Mouse (Mus musculus): ENCODE results near the gene Lrba. TPM values are rescaled to one million over a fixed set of nuclear protein-coding genes. Genes with fewer than 3 reads are reported as not detected.
A peak's percentile ranks its signal among the peaks of the same experiment; 100 is the strongest.

Gene Lrba
- polyA plus RNA-seq, 1 experiment from 2014 or later: 2.8 TPM

GRCm38 (mm10) chr3:86572519-86573244, 348.2 kb downstream of the Lrba start:
- no peaks in the 10 kb centered on the region for H3K27me3 ChIP-seq (ENCODE audit: control insufficient read depth, insufficient read depth, low read depth, low read length)
- no peak for ATAC-seq (ENCODE audit: low read depth)
- no peak overlapping the region for H3K4me2 ChIP-seq (ENCODE audit: low read depth, low read length)
- no peaks in the 10 kb centered on the region for H3K9me3 ChIP-seq (replicated peaks; ENCODE audit: control insufficient read depth, low read length)
- no peaks in the 10 kb centered on the region for H3K4me1 ChIP-seq (ENCODE audit: control insufficient read depth, low read depth, low read length)
- H3K36me3 ChIP-seq (ENCODE audit: control insufficient read depth, insufficient read depth): no peaks in the 10 kb centered on the region
- WGBS (ENCODE audit: insufficient replicate concordance): 70% methylated on average over 3 of the region's 3 CpGs
- no peak overlapping the region for H3K4me3 ChIP-seq (ENCODE audit: low read depth, low read length)
- no peak overlapping the region for H3K9ac ChIP-seq (ENCODE audit: low read depth, low read length)
- no peak overlapping the region for H3K27ac ChIP-seq (ENCODE audit: low read length)

- no peaks in the 10 kb centered on the region for H3K36me3 ChIP-seq (ENCODE audit: control insufficient read depth, insufficient read depth)
- no peak for ATAC-seq (ENCODE audit: low read depth)
Observed at GRCm38 (mm10) chr3:86575312-86575711, 350.8 kb downstream of the Lrba start.

GRCm38 (mm10) chr3:86602284-86602683, 377.8 kb downstream of the Lrba start:
- Histone ChIP-seq H3K4me1 (ENCODE audit: control insufficient read depth, low read depth, low read length) (no peaks in the 10 kb centered on the region), H3K9me3 (replicated peaks; ENCODE audit: control insufficient read depth, low read length) (no peaks in the 10 kb centered on the region), H3K27ac (ENCODE audit: low read length) (no peak overlapping the region), H3K36me3 (ENCODE audit: control insufficient read depth, insufficient read depth) (no peaks in the 10 kb centered on the region), H3K4me3 (ENCODE audit: low read depth, low read length) (no peak overlapping the region), H3K4me2 (ENCODE audit: low read depth, low read length) (no peak overlapping the region), H3K9ac (ENCODE audit: low read depth, low read length) (no peak overlapping the region), H3K27me3 (ENCODE audit: control insufficient read depth, insufficient read depth, low read depth, low read length) (no peaks in the 10 kb centered on the region)
- ATAC-seq (ENCODE audit: low read depth): no peak
- WGBS (ENCODE audit: insufficient replicate concordance): 74% methylated on average over 3 of the region's 3 CpGs

More at GRCm38 (mm10) chr3:86575312-86575711, 350.8 kb downstream of the Lrba start:
- Histone ChIP-seq H3K4me1 (ENCODE audit: control insufficient read depth, low read depth, low read length) (no peaks in the 10 kb centered on the region), H3K9me3 (replicated peaks; ENCODE audit: control insufficient read depth, low read length) (no peaks in the 10 kb centered on the region), H3K27ac (ENCODE audit: low read length) (no peak overlapping the region), H3K9ac (ENCODE audit: low read depth, low read length) (no peak overlapping the region), H3K27me3 (ENCODE audit: control insufficient read depth, insufficient read depth, low read depth, low read length) (no peaks in the 10 kb centered on the region), H3K4me2 (ENCODE audit: low read depth, low read length) (no peak overlapping the region), H3K4me3 (ENCODE audit: low read depth, low read length) (no peak overlapping the region)

- H3K27me3 ChIP-seq (ENCODE audit: control insufficient read depth, insufficient read depth, low read depth, low read length): no peaks in the 10 kb centered on the region
- WGBS (ENCODE audit: insufficient replicate concordance): 70% methylated on average over 8 of the region's 8 CpGs
- H3K9me3 ChIP-seq (replicated peaks; ENCODE audit: control insufficient read depth, low read length): no peaks in the 10 kb centered on the region
- H3K4me1 ChIP-seq (ENCODE audit: control insufficient read depth, low read depth, low read length): no peaks in the 10 kb centered on the region
- no peak overlapping the region for H3K27ac ChIP-seq (ENCODE audit: low read length)
- H3K4me3 ChIP-seq (ENCODE audit: low read depth, low read length): no peak overlapping the region
- no peaks in the 10 kb centered on the region for H3K36me3 ChIP-seq (ENCODE audit: control insufficient read depth, insufficient read depth)
- no peak overlapping the region for H3K9ac ChIP-seq (ENCODE audit: low read depth, low read length)
- H3K4me2 ChIP-seq (ENCODE audit: low read depth, low read length): no peak overlapping the region
- ATAC-seq (ENCODE audit: low read depth): no peak
Observed at GRCm38 (mm10) chr3:86605775-86606174, 381.3 kb downstream of the Lrba start.

GRCm38 (mm10) chr3:86627008-86627743, 402.7 kb downstream of the Lrba start:
- Histone ChIP-seq H3K4me2 (ENCODE audit: low read depth, low read length) (no peak overlapping the region), H3K4me3 (ENCODE audit: low read depth, low read length) (no peak overlapping the region), H3K4me1 (ENCODE audit: control insufficient read depth, low read depth, low read length) (peaks cover 3% of the 10 kb centered on the region), H3K36me3 (ENCODE audit: control insufficient read depth, insufficient read depth) (no peaks in the 10 kb centered on the region), H3K9ac (ENCODE audit: low read depth, low read length) (no peak overlapping the region), H3K9me3 (replicated peaks; ENCODE audit: control insufficient read depth, low read length) (no peaks in the 10 kb centered on the region), H3K27ac (ENCODE audit: low read length) (no peak overlapping the region), H3K27me3 (ENCODE audit: control insufficient read depth, insufficient read depth, low read depth, low read length) (no peaks in the 10 kb centered on the region)
- 9% methylated on average over 4 of the region's 4 CpGs for WGBS (ENCODE audit: insufficient replicate concordance)
- peak; percentile 68 for ATAC-seq (ENCODE audit: low read depth)

GRCm38 (mm10) chr3:86629379-86629778, 404.9 kb downstream of the Lrba start:
- Histone ChIP-seq H3K9me3 (replicated peaks; ENCODE audit: control insufficient read depth, low read length) (no peaks in the 10 kb centered on the region), H3K4me2 (ENCODE audit: low read depth, low read length) (no peak overlapping the region), H3K4me3 (ENCODE audit: low read depth, low read length) (no peak overlapping the region), H3K27ac (ENCODE audit: low read length) (0 out of 2 replicates have a peak overlapping the region, but pooled peaks have one; percentile 24), H3K27me3 (ENCODE audit: control insufficient read depth, insufficient read depth, low read depth, low read length) (no peaks in the 10 kb centered on the region), H3K9ac (ENCODE audit: low read depth, low read length) (no peak overlapping the region), H3K36me3 (ENCODE audit: control insufficient read depth, insufficient read depth) (no peaks in the 10 kb centered on the region), H3K4me1 (ENCODE audit: control insufficient read depth, low read depth, low read length) (peaks cover 3% of the 10 kb centered on the region)
- ATAC-seq (ENCODE audit: low read depth): 0 out of 2 replicates have a peak, but pooled peaks have one; percentile 27
- 35% methylated on average over 4 of the region's 4 CpGs for WGBS (ENCODE audit: insufficient replicate concordance)

- WGBS (ENCODE audit: insufficient replicate concordance): 61% methylated on average over 5 of the region's 5 CpGs
- peaks cover 3% of the 10 kb centered on the region for H3K4me1 ChIP-seq (ENCODE audit: control insufficient read depth, low read depth, low read length)
- no peak overlapping the region for H3K9ac ChIP-seq (ENCODE audit: low read depth, low read length)
Observed at GRCm38 (mm10) chr3:86635464-86635863, 411.0 kb downstream of the Lrba start.

GRCm38 (mm10) chr3:86635940-86636339, 411.5 kb downstream of the Lrba start:
- no peak overlapping the region for H3K9ac ChIP-seq (ENCODE audit: low read depth, low read length)
- H3K4me2 ChIP-seq (ENCODE audit: low read depth, low read length): no peak overlapping the region
- H3K27me3 ChIP-seq (ENCODE audit: control insufficient read depth, insufficient read depth, low read depth, low read length): no peaks in the 10 kb centered on the region
- no peak overlapping the region for H3K27ac ChIP-seq (ENCODE audit: low read length)
- H3K4me3 ChIP-seq (ENCODE audit: low read depth, low read length): no peak overlapping the region
- H3K4me1 ChIP-seq (ENCODE audit: control insufficient read depth, low read depth, low read length): peaks cover 3% of the 10 kb centered on the region
- 0 out of 2 replicates have a peak, but pooled peaks have one; percentile 37 for ATAC-seq (ENCODE audit: low read depth)
- 15% methylated on average over 1 of the region's 1 CpGs for WGBS (ENCODE audit: insufficient replicate concordance)
- H3K9me3 ChIP-seq (replicated peaks; ENCODE audit: control insufficient read depth, low read length): no peaks in the 10 kb centered on the region
- H3K36me3 ChIP-seq (ENCODE audit: control insufficient read depth, insufficient read depth): no peaks in the 10 kb centered on the region

More at GRCm38 (mm10) chr3:86635464-86635863, 411.0 kb downstream of the Lrba start:
- Histone ChIP-seq H3K27me3 (ENCODE audit: control insufficient read depth, insufficient read depth, low read depth, low read length) (no peaks in the 10 kb centered on the region), H3K9me3 (replicated peaks; ENCODE audit: control insufficient read depth, low read length) (no peaks in the 10 kb centered on the region), H3K4me2 (ENCODE audit: low read depth, low read length) (no peak overlapping the region), H3K36me3 (ENCODE audit: control insufficient read depth, insufficient read depth) (no peaks in the 10 kb centered on the region), H3K4me3 (ENCODE audit: low read depth, low read length) (no peak overlapping the region), H3K27ac (ENCODE audit: low read length) (no peak overlapping the region)
- ATAC-seq (ENCODE audit: low read depth): no peak

Measured in liver, embryonic 16.5 days (tissue).